Mouse (Mus musculus): ENCODE data around the gene Cyp4f15. TPM values are rescaled to one million over a fixed set of nuclear protein-coding genes. Genes with fewer than 3 reads are reported as not detected.

Gene Cyp4f15
- total and polyA plus RNA-seq, 3 experiments, result not detected

- TF ChIP-seq SMC3 (IDR thresholded peaks at IDR 0.05; ENCODE audit: low read depth, low read length), result no peak
- no peak for TF ChIP-seq USF1 (IDR thresholded peaks at IDR 0.05; ENCODE audit: low read depth, low read length)
- TF ChIP-seq MXI1 (IDR thresholded peaks at IDR 0.05; ENCODE audit: low read depth, low read length), result no peak
- TF ChIP-seq SIN3A (IDR thresholded peaks at IDR 0.05; ENCODE audit: low read length), result no peak
- TF ChIP-seq RAD21 (IDR thresholded peaks at IDR 0.05; ENCODE audit: low read depth, low read length), result no peak
- no peak for TF ChIP-seq HCFC1 (IDR thresholded peaks at IDR 0.05; ENCODE audit: low read depth, low read length)
- TF ChIP-seq POLR2AphosphoS2 (IDR thresholded peaks at IDR 0.05; ENCODE audit: low read length), result no peak
- TF ChIP-seq ZC3H11A (IDR thresholded peaks at IDR 0.05; ENCODE audit: low read depth, low read length), result no peak
- TF ChIP-seq CHD1 (IDR thresholded peaks at IDR 0.05; ENCODE audit: low read depth, low read length), result no peak
- TF ChIP-seq CTCF (IDR thresholded peaks at IDR 0.05 in 2 of 3, conservative IDR thresholded peaks at IDR 0.05 in 1 of 3; ENCODE audit: control insufficient read depth in 1 of 3, insufficient read depth in 1 of 3, low read depth in 2 of 3, low read length in 3 of 3, poor library complexity in 1 of 3, severe bottlenecking in 1 of 3), result no peak
- no peak for TF ChIP-seq ETS1 (IDR thresholded peaks at IDR 0.05; ENCODE audit: low read depth, low read length)
- no peak for TF ChIP-seq UBTF (IDR thresholded peaks at IDR 0.05; ENCODE audit: borderline replicate concordance, insufficient read depth, low read depth, low read length)
- TF ChIP-seq NRF1 (IDR thresholded peaks at IDR 0.05; ENCODE audit: insufficient read depth, low read depth, low read length, poor library complexity, severe bottlenecking), result no peak
- no peak for TF ChIP-seq MYC (IDR thresholded peaks at IDR 0.05; ENCODE audit: low read depth, low read length)
- Histone ChIP-seq H3K9me3 (replicated peaks; ENCODE audit: insufficient read depth, low read length) (no peaks in the 10 kb centered on the region), H3K4me3 (ENCODE audit: control insufficient read depth in 1 of 2, insufficient read depth in 1 of 2, low read depth in 2 of 2, low read length in 2 of 2) (no peak overlapping the region)
Observed at GRCm38 (mm10) chr17:32637151-32637550, 48.3 kb upstream of the Cyp4f15 start.

GRCm38 (mm10) chr17:32646631-32647030 lies 38.8 kb upstream of the Cyp4f15 start:
- H3K4me1 ChIP-seq (ENCODE audit: control insufficient read depth in 1 of 2, insufficient read depth in 2 of 2, low read length in 2 of 2), result no peaks in the 10 kb centered on the region
- H3K27ac ChIP-seq (ENCODE audit: control insufficient read depth, low read depth, low read length), result no peak overlapping the region
- H3K9ac ChIP-seq (ENCODE audit: control insufficient read depth, low read depth, low read length, poor library complexity, severe bottlenecking), result no peak overlapping the region
- no peaks in the 10 kb centered on the region for H3K9me3 ChIP-seq (replicated peaks; ENCODE audit: insufficient read depth, low read length)
- no peaks in the 10 kb centered on the region; a peak in 1 of 4 replicates for H3K27me3 ChIP-seq (ENCODE audit: control insufficient read depth in 1 of 2, insufficient read depth in 2 of 2, low read length in 2 of 2)
- H3K4me3 ChIP-seq (ENCODE audit: control insufficient read depth in 1 of 2, insufficient read depth in 1 of 2, low read depth in 2 of 2, low read length in 2 of 2), result no peak overlapping the region
- H3K79me2 ChIP-seq (ENCODE audit: control insufficient read depth, insufficient read depth, low read length, poor library complexity), result no peaks in the 10 kb centered on the region
- no peak for TF ChIP-seq CTCF (IDR thresholded peaks at IDR 0.05 in 2 of 3, conservative IDR thresholded peaks at IDR 0.05 in 1 of 3; ENCODE audit: control insufficient read depth in 1 of 3, insufficient read depth in 1 of 3, low read depth in 2 of 3, low read length in 3 of 3, poor library complexity in 1 of 3, severe bottlenecking in 1 of 3)
- no peak for TF ChIP-seq RCOR1 (IDR thresholded peaks at IDR 0.05; ENCODE audit: low read depth, low read length)
- no peak for TF ChIP-seq UBTF (IDR thresholded peaks at IDR 0.05; ENCODE audit: borderline replicate concordance, insufficient read depth, low read depth, low read length)
- no peak for TF ChIP-seq SMC3 (IDR thresholded peaks at IDR 0.05; ENCODE audit: low read depth, low read length)
- no peak for TF ChIP-seq NRF1 (IDR thresholded peaks at IDR 0.05; ENCODE audit: insufficient read depth, low read depth, low read length, poor library complexity, severe bottlenecking)
- H3K36me3 ChIP-seq (ENCODE audit: control insufficient read depth in 1 of 2, insufficient read depth in 2 of 2, low read length in 2 of 2), result no peaks in the 10 kb centered on the region
- DNase-seq (ENCODE audit: low read depth, low spot score), result no peak

More at GRCm38 (mm10) chr17:32637151-32637550, 48.3 kb upstream of the Cyp4f15 start:
- no peak for DNase-seq (ENCODE audit: low read depth, low spot score)
- Histone ChIP-seq H3K36me3 (ENCODE audit: control insufficient read depth in 1 of 2, insufficient read depth in 2 of 2, low read length in 2 of 2) (no peaks in the 10 kb centered on the region; a peak in 1 of 4 replicates), H3K4me1 (ENCODE audit: control insufficient read depth in 1 of 2, insufficient read depth in 2 of 2, low read length in 2 of 2) (no peaks in the 10 kb centered on the region; a peak in 1 of 4 replicates), H3K27ac (ENCODE audit: control insufficient read depth, low read depth, low read length) (no peak overlapping the region), H3K9ac (ENCODE audit: control insufficient read depth, low read depth, low read length, poor library complexity, severe bottlenecking) (no peak overlapping the region), H3K79me2 (ENCODE audit: control insufficient read depth, insufficient read depth, low read length, poor library complexity) (no peaks in the 10 kb centered on the region), H3K27me3 (ENCODE audit: control insufficient read depth in 1 of 2, insufficient read depth in 2 of 2, low read length in 2 of 2) (no peaks in the 10 kb centered on the region; a peak in 1 of 4 replicates)
